Comparison of ENCODE assay signal across 8 mouse cellular contexts in the genomic region with DNA sequence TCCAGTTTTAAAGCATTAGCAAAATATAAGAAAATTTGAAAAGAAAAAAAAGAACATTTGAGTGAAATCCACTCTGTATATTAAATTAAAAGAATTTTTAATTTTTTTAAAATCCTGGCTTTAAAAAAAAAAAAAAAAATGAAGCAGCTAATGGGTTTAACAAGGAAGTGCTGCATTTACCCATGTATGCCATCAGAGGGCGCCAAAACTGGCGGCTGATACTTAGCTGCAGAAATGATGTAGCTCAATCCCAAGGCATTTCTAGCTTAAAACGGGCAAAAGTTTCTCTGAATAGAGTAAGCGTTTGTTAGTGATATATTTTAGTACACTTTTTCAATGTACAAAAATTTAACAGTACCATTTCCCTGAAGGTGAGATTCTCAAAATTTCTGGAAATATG.
A peak's percentile ranks its signal among the peaks of the same experiment; 100 is the strongest.
DNase-seq lines count a peak whose midpoint lies in the region; ATAC-seq lines count a peak whose summit lies in the region.

No protein-coding gene starts in this region.

- 0 out of 2 replicates have a peak, but pooled peaks have one; percentile 57 for ATAC-seq in megakaryocyte progenitor cell, adult 5-6 weeks (replicated peaks; ENCODE audit: poor library complexity)

- peak; percentile 55 for DNase-seq in adrenal gland, postnatal 10 days
- DNase-seq in adrenal gland, adult 2 months: no peak
- DNase-seq in layer of hippocampus, adult 18-20 months (ENCODE audit: low spot score in 2 of 2): peak; percentile 2 to 26
- DNase-seq in layer of hippocampus, postnatal 36 days: no peak
- peak; percentile 30 for DNase-seq in T-cell, adult 2 months (ENCODE audit: low spot score)
- peak; percentile 18 for DNase-seq in gastrocnemius, postnatal 14 days
- no peak for DNase-seq in testis, postnatal 14 days (ENCODE audit: low spot score)

- intact Hi-C loops in gastrocnemius, postnatal 14 days (cut with DNase I; ENCODE audit: low total_unique reads): no loop called here

Comparison
In these comparisons a context has a peak if more than half of its experiments do, and no peak if none do; other contexts are left out.
1. DNase-seq: peak in adrenal gland, postnatal 10 days (single experiment), layer of hippocampus, adult 18-20 months (2 of 2), T-cell, adult 2 months (single experiment) and gastrocnemius, postnatal 14 days (single experiment); none in adrenal gland, adult 2 months (single experiment), layer of hippocampus, postnatal 36 days (0 of 2) and testis, postnatal 14 days (single experiment).